Mouse (Mus musculus) CH12.LX (cell line): ENCODE results near the gene Rfc5. TPM values are rescaled to one million over a fixed set of nuclear protein-coding genes. Genes with fewer than 3 reads are reported as not detected.

Experiments
- DNase-seq: peaks from one replicate; pipeline ENCODE4 v3.0.0-alpha.2; 2013; ENCODE audit errors: extremely low read depth
- H3K27ac ChIP-seq: 2 replicates; pipeline ENCODE4 v1.5.1; 2012; ENCODE audit warnings: low read depth, mild to moderate bottlenecking, control low read depth, moderate library complexity; ENCODE audit not compliant: insufficient read depth
- H3K27me3 ChIP-seq: replicated peaks from 2 replicates; pipeline ENCODE3; 2012; ENCODE audit warnings: inconsistent platforms
- H3K36me3 ChIP-seq, 2 experiments: replicated peaks in 1 of 2; 2 replicates each; pipeline versions ENCODE3 to v1.6.1; 2012; ENCODE audit warnings: inconsistent platforms in 1 of 2, low read length in 1 of 2, mild to moderate bottlenecking in 1 of 2, mixed read lengths in 1 of 2, moderate library complexity in 1 of 2; ENCODE audit not compliant: control insufficient read depth in 1 of 2, insufficient read depth in 1 of 2
- H3K4me1 ChIP-seq, 2 experiments: 2 replicates each; pipeline ENCODE4 v1.6.1; 2012; ENCODE audit warnings: inconsistent platforms in 1 of 2, moderate library complexity in 1 of 2; ENCODE audit not compliant: insufficient read depth in 2 of 2, control insufficient read depth in 1 of 2
- H3K4me2 ChIP-seq: 2 replicates; pipeline ENCODE4 v1.6.1; 2012; ENCODE audit warnings: low read depth, mild to moderate bottlenecking, control low read depth; ENCODE audit not compliant: poor library complexity, insufficient read depth, severe bottlenecking
- H3K4me3 ChIP-seq, 3 experiments: fragments of 150-350 bp in 1 of 3; sonication (generic) in 1 of 3; replicated peaks in 1 of 3; 2 replicates each; pipeline versions ENCODE3 to v1.5.1; 2011 to 2012; ENCODE audit warnings: low read depth in 2 of 3, low read length in 2 of 3, mild to moderate bottlenecking in 2 of 3, moderate library complexity in 2 of 3, control low read depth in 1 of 3, improper control_type of control experiment in 1 of 3, inconsistent platforms in 1 of 3, mixed read lengths in 1 of 3; ENCODE audit not compliant: poor library complexity in 1 of 3
- H3K79me2 ChIP-seq: replicated peaks from 2 replicates; pipeline ENCODE4 v1.6.1; 2012; ENCODE audit warnings: mild to moderate bottlenecking, moderate library complexity; ENCODE audit not compliant: control insufficient read depth, poor library complexity, insufficient read depth, severe bottlenecking; ENCODE audit errors: extremely low read depth
- H3K9ac ChIP-seq: 2 replicates; pipeline ENCODE4 v1.6.1; 2012; ENCODE audit warnings: low read depth, mild to moderate bottlenecking, control low read depth, moderate library complexity; ENCODE audit not compliant: insufficient read depth
- H3K9me3 ChIP-seq: replicated peaks from 2 replicates; pipeline ENCODE3; 2012; ENCODE audit warnings: low read length, inconsistent platforms, mixed read lengths
- CHD2 ChIP-seq: IDR thresholded peaks from 2 replicates; pipeline ENCODE4 v1.6.1; 2011; ENCODE audit warnings: low read length, improper control_type of control experiment
- CTCF ChIP-seq, 2 experiments: IDR thresholded peaks in 1 of 2; conservative IDR thresholded peaks in 1 of 2; 2 replicates each; pipeline ENCODE4 v1.5.1; 2011 to 2012; ENCODE audit warnings: low read depth in 2 of 2, low read length in 2 of 2, improper control_type of control experiment in 1 of 2, inconsistent platforms in 1 of 2, mild to moderate bottlenecking in 1 of 2, moderate library complexity in 1 of 2
- EP300 ChIP-seq: IDR thresholded peaks from 2 replicates; pipeline ENCODE4 v1.6.1; 2011; ENCODE audit warnings: low read length, improper control_type of control experiment
- ETS1 ChIP-seq: conservative IDR thresholded peaks from 2 replicates; pipeline ENCODE4 v1.6.1; 2012; ENCODE audit warnings: low read depth, mild to moderate bottlenecking, inconsistent platforms, low read length, improper control_type of control experiment, moderate library complexity
- HCFC1 ChIP-seq: IDR thresholded peaks from 2 replicates; pipeline ENCODE4 v1.6.1; 2012; ENCODE audit warnings: low read depth, mild to moderate bottlenecking, inconsistent platforms, low read length, improper control_type of control experiment
- IRF4 ChIP-seq: IDR thresholded peaks from 2 replicates; pipeline ENCODE4 v1.6.1; 2014; ENCODE audit warnings: low read depth, mild to moderate bottlenecking, inconsistent platforms, low read length, improper control_type of control experiment
- JUN ChIP-seq: IDR thresholded peaks from 2 replicates; pipeline ENCODE4 v1.6.1; 2011; ENCODE audit warnings: low read depth, mild to moderate bottlenecking, low read length, improper control_type of control experiment, moderate library complexity; ENCODE audit not compliant: insufficient read depth
- MAX ChIP-seq: IDR thresholded peaks from 2 replicates; pipeline ENCODE4 v1.6.1; 2011; ENCODE audit warnings: low read length, improper control_type of control experiment
- MAZ ChIP-seq: IDR thresholded peaks from 2 replicates; pipeline ENCODE4 v1.6.1; 2012; ENCODE audit warnings: low read depth, mild to moderate bottlenecking, inconsistent platforms, low read length, improper control_type of control experiment, moderate library complexity
- MEF2A ChIP-seq: IDR thresholded peaks from 2 replicates; pipeline ENCODE4 v1.6.1; 2014; ENCODE audit warnings: low read depth, mild to moderate bottlenecking, inconsistent platforms, low read length, improper control_type of control experiment, borderline replicate concordance
- MXI1 ChIP-seq: IDR thresholded peaks from 2 replicates; pipeline ENCODE4 v1.6.1; 2011; ENCODE audit warnings: mild to moderate bottlenecking, low read depth, low read length, improper control_type of control experiment
- NELFE ChIP-seq: IDR thresholded peaks from 2 replicates; pipeline ENCODE4 v1.6.1; 2011; ENCODE audit warnings: low read depth, low read length, improper control_type of control experiment
- NRF1 ChIP-seq: IDR thresholded peaks from 2 replicates; pipeline ENCODE4 v1.6.1; 2014; ENCODE audit warnings: low read depth, mild to moderate bottlenecking, inconsistent platforms, low read length, improper control_type of control experiment, moderate library complexity
- PAX5 ChIP-seq: IDR thresholded peaks from 2 replicates; pipeline ENCODE4 v1.6.1; 2012; ENCODE audit warnings: low read length, inconsistent platforms, mixed read lengths
- POLR2A ChIP-seq: IDR thresholded peaks from 2 replicates; pipeline ENCODE4 v1.6.1; 2011; ENCODE audit warnings: low read depth, mild to moderate bottlenecking, improper control_type of control experiment, low read length
- POLR2AphosphoS2 ChIP-seq: IDR thresholded peaks from 2 replicates; pipeline ENCODE4 v1.6.1; 2011; ENCODE audit warnings: low read depth, low read length, improper control_type of control experiment
- SMC3 ChIP-seq: IDR thresholded peaks from 2 replicates; pipeline ENCODE4 v1.6.1; 2011; ENCODE audit warnings: low read depth, low read length, improper control_type of control experiment
- TBP ChIP-seq: conservative IDR thresholded peaks from 2 replicates; pipeline ENCODE4 v1.6.1; 2011; ENCODE audit warnings: low read depth, low read length, improper control_type of control experiment
- TCF12 ChIP-seq: IDR thresholded peaks from 2 replicates; pipeline ENCODE4 v1.6.1; 2014; ENCODE audit warnings: low read depth, mild to moderate bottlenecking, inconsistent platforms, low read length, improper control_type of control experiment
- USF2 ChIP-seq: conservative IDR thresholded peaks from 2 replicates; pipeline ENCODE4 v1.6.1; 2011; ENCODE audit warnings: low read depth, low read length, improper control_type of control experiment
- ZKSCAN1 ChIP-seq: IDR thresholded peaks from 2 replicates; pipeline ENCODE4 v1.6.1; 2012; ENCODE audit warnings: low read depth, inconsistent platforms, low read length, improper control_type of control experiment, borderline replicate concordance
- dilution Hi-C: fragments of 300-500 bp; cut with MboI; formaldehyde crosslinking; loops from 2 replicates; pipeline ENCODE4 v1.14.3; 2020; ENCODE audit warnings: low sequenced_read_pairs; ENCODE audit not compliant: extremely low pct_unique_long_range_greater_than_20kb, extremely low pct_ligation_motif_present
- in situ Hi-C: fragments of 300-500 bp; cut with MboI; formaldehyde crosslinking; loops from 3 replicates; pipeline ENCODE4 v1.14.3; 2019; ENCODE audit warnings: low sequenced_read_pairs, low pct_ligation_motif_present, low pct_unique_long_range_greater_than_20kb, mixed read lengths
- polyA plus RNA-seq: library from polyadenylated mRNA; unstranded; fragments of >175 nt; gene quantifications from 2 replicates; pipeline ENCODE4 v1.2.1, GENCODE M21; 2012; ENCODE audit warnings: low read depth; ENCODE audit not compliant: insufficient read length
- total RNA-seq, 2 experiments: library from RNA; depleted of rRNA; stranded (reverse); fragments of 300-350 nt in 1 of 2; fragments of >200 nt in 1 of 2; gene quantifications; 2 replicates each; pipeline ENCODE4 v1.2.3; 2012 to 2014

Gene Rfc5
- total and polyA plus RNA-seq, 3 experiments: 137 to 221 (median 186) TPM

- Histone ChIP-seq H3K27me3 (no peaks in the 10 kb centered on the region), H3K9me3 (no peaks in the 10 kb centered on the region), H3K27ac (no peak overlapping the region)
- TF ChIP-seq ETS1: no peak
- TF ChIP-seq NRF1: no peak
- TF ChIP-seq MAZ: no peak
- no peak for TF ChIP-seq USF2
- TF ChIP-seq MEF2A: no peak
- no peak for TF ChIP-seq NELFE
- TF ChIP-seq SMC3: no peak
- TF ChIP-seq IRF4: no peak
- TF ChIP-seq POLR2AphosphoS2: no peak
- TF ChIP-seq MAX: no peak
- TF ChIP-seq JUN: no peak
- TF ChIP-seq HCFC1: no peak
- no peak for TF ChIP-seq TCF12
- no peak for TF ChIP-seq CHD2
- TF ChIP-seq ZKSCAN1: no peak
- no peak for TF ChIP-seq PAX5
- TF ChIP-seq MXI1: no peak
- TF ChIP-seq TBP: no peak
- TF ChIP-seq EP300: no peak
- TF ChIP-seq CTCF (conservative IDR thresholded peaks at IDR 0.05 in 1 of 2, IDR thresholded peaks at IDR 0.05 in 1 of 2; ENCODE audit: low read depth in 2 of 2, low read length in 2 of 2): no peak
- TF ChIP-seq, all 38 proteins: peak for 0
- Histone ChIP-seq H3K9ac (no peak overlapping the region), H3K36me3 (peaks cover 83 to 87% of the 10 kb centered on the region in 2 experiments), H3K4me1 (peaks cover 6 to 47% of the 10 kb centered on the region in 2 experiments), H3K4me3 (no peak overlapping the region), H3K79me2 (no peaks in the 10 kb centered on the region), H3K4me2 (no peak overlapping the region)
- DNase-seq: no peak
- in situ Hi-C loops: no loop called here
- dilution Hi-C loops: no loop called here
These were observed 12.5 kb downstream of the Rfc5 start for GRCm38 (mm10) chr5:117376331-117376761.

DNA sequence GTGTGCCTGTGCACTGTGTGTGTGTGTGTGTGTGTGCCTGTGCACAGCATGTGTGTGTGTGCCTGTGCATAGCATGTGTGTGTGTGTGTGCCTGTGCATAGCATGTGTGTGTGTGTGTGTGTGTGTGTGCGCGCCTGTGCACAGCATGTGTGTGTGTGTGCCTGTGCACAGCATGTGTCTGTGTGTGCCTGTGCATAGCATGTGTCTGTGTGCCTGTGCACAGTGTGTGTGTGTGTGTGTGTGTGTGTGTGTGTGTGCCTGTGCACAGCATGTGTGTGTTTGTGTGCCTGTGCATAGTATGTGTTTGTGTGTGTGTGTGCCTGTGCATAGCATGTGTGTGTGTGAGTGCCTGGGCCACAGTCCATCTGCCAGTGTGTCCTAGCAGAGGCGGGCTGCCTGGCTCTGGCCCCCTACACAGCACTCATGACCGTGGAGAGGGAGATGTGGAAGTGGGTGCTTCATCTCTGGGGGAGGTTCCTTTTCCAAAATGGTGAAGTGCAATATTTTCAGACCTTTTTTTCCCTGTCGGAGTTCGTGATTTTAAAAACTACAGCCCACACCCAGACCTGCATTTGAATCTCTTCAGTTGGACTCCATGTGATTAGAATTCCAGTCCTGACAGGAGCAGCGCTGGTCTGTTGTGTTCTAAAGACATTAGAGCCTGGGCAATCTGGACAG is 14.3 kb downstream of the Rfc5 start:
- no peak for TF ChIP-seq CTCF (conservative IDR thresholded peaks at IDR 0.05 in 1 of 2, IDR thresholded peaks at IDR 0.05 in 1 of 2; ENCODE audit: low read depth in 2 of 2, low read length in 2 of 2)
- 0 out of 2 replicates have a peak, but pooled peaks have one; percentile 23 for TF ChIP-seq POLR2A
- no peak overlapping the region for H3K4me2 ChIP-seq
- dilution Hi-C loops: no loop called here
- DNase-seq: no peak
- no peaks in the 10 kb centered on the region for H3K27me3 ChIP-seq
- H3K27ac ChIP-seq: no peak overlapping the region; the same call in 1 of the 2 replicates
- in situ Hi-C loops: no loop called here
- no peak overlapping the region for H3K9ac ChIP-seq
- H3K9me3 ChIP-seq: no peaks in the 10 kb centered on the region
- no peaks in the 10 kb centered on the region for H3K79me2 ChIP-seq
- H3K4me1 ChIP-seq: peaks cover 10 to 53% of the 10 kb centered on the region in 2 experiments
- H3K36me3 ChIP-seq: peaks cover 84 to 88% of the 10 kb centered on the region in 2 experiments
- peak overlapping the region in 1 of 3 experiments; percentile 11 for H3K4me3 ChIP-seq
